Mouse (Mus musculus): ENCODE results near the gene E2f3. TPM values are rescaled to one million over a fixed set of nuclear protein-coding genes. Genes with fewer than 3 reads are reported as not detected.

The E2f3 gene
- polyA plus RNA-seq, 1 experiment from 2014 or later, result 2.6 TPM

GRCm38 (mm10) chr13:29938776-29939175 is 47.1 kb downstream of the E2f3 start:
- no peak for TF ChIP-seq EP300 (IDR thresholded peaks at IDR 0.05; ENCODE audit: low read depth)
- no peak for TF ChIP-seq CTCF (IDR thresholded peaks at IDR 0.05; ENCODE audit: low read depth)
- H3K4me3 ChIP-seq (ENCODE audit: low read depth, low read length), result no peak overlapping the region
- no peak overlapping the region for H3K4me2 ChIP-seq (ENCODE audit: low read depth, low read length)
- DNase-seq, result no peak
- no peaks in the 10 kb centered on the region for H3K9me3 ChIP-seq (ENCODE audit: low read length)
- H3K9ac ChIP-seq (replicated peaks), result no peak overlapping the region
- H3K27me3 ChIP-seq (ENCODE audit: insufficient read depth, low read length), result no peaks in the 10 kb centered on the region
- ATAC-seq, result no peak
- WGBS (ENCODE audit: insufficient replicate concordance), result 82% methylated on average over 6 of the region's 6 CpGs
- H3K36me3 ChIP-seq (replicated peaks; ENCODE audit: insufficient read depth, low read length), result no peaks in the 10 kb centered on the region; the same call in 1 of the 2 replicates
- H3K4me1 ChIP-seq (ENCODE audit: insufficient read depth), result no peaks in the 10 kb centered on the region
- H3K27ac ChIP-seq (ENCODE audit: low read depth), result no peak overlapping the region

GRCm38 (mm10) chr13:29926168-29926567 is 59.7 kb downstream of the E2f3 start:
- no peak for TF ChIP-seq CTCF (IDR thresholded peaks at IDR 0.05; ENCODE audit: low read depth)
- no peak for TF ChIP-seq EP300 (IDR thresholded peaks at IDR 0.05; ENCODE audit: low read depth)
- no peak overlapping the region for H3K9ac ChIP-seq (replicated peaks)
- no peaks in the 10 kb centered on the region for H3K4me1 ChIP-seq (ENCODE audit: insufficient read depth)
- H3K27me3 ChIP-seq (ENCODE audit: insufficient read depth, low read length), result no peaks in the 10 kb centered on the region
- no peaks in the 10 kb centered on the region for H3K9me3 ChIP-seq (ENCODE audit: low read length)
- WGBS (ENCODE audit: insufficient replicate concordance), result 84% methylated on average over 3 of the region's 3 CpGs
- H3K4me2 ChIP-seq (ENCODE audit: low read depth, low read length), result no peak overlapping the region
- no peak overlapping the region for H3K27ac ChIP-seq (ENCODE audit: low read depth)
- ATAC-seq, result no peak
- H3K4me3 ChIP-seq (ENCODE audit: low read depth, low read length), result no peak overlapping the region
- H3K36me3 ChIP-seq (replicated peaks; ENCODE audit: insufficient read depth, low read length), result no peaks in the 10 kb centered on the region
- DNase-seq, result no peak

- DNase-seq, result no peak
- H3K4me3 ChIP-seq (ENCODE audit: low read depth, low read length), result no peak overlapping the region
- WGBS (ENCODE audit: insufficient replicate concordance), result 89% methylated on average over 7 of the region's 7 CpGs
These were observed 66.0 kb downstream of the E2f3 start for GRCm38 (mm10) chr13:29919841-29920240.

GRCm38 (mm10) chr13:29916561-29916960 is 69.3 kb downstream of the E2f3 start:
- ATAC-seq, result no peak
- no peak for TF ChIP-seq CTCF (IDR thresholded peaks at IDR 0.05; ENCODE audit: low read depth)
- no peak for TF ChIP-seq EP300 (IDR thresholded peaks at IDR 0.05; ENCODE audit: low read depth)

More at GRCm38 (mm10) chr13:29919841-29920240, 66.0 kb downstream of the E2f3 start:
- no peak for ATAC-seq
- Histone ChIP-seq H3K9ac (replicated peaks) (no peak overlapping the region), H3K9me3 (ENCODE audit: low read length) (no peaks in the 10 kb centered on the region), H3K27ac (ENCODE audit: low read depth) (no peak overlapping the region), H3K4me1 (ENCODE audit: insufficient read depth) (no peaks in the 10 kb centered on the region), H3K4me2 (ENCODE audit: low read depth, low read length) (no peak overlapping the region), H3K36me3 (replicated peaks; ENCODE audit: insufficient read depth, low read length) (peaks cover 33% of the 10 kb centered on the region), H3K27me3 (ENCODE audit: insufficient read depth, low read length) (no peaks in the 10 kb centered on the region)
- TF ChIP-seq CTCF (IDR thresholded peaks at IDR 0.05; ENCODE audit: low read depth) (no peak), EP300 (IDR thresholded peaks at IDR 0.05; ENCODE audit: low read depth) (no peak)

GRCm38 (mm10) chr13:29913606-29914005 is 72.3 kb downstream of the E2f3 start:
- peaks cover 61% of the 10 kb centered on the region for H3K36me3 ChIP-seq (replicated peaks; ENCODE audit: insufficient read depth, low read length)
- no peaks in the 10 kb centered on the region for H3K9me3 ChIP-seq (ENCODE audit: low read length)
- no peak overlapping the region for H3K4me3 ChIP-seq (ENCODE audit: low read depth, low read length)
- no peak overlapping the region for H3K9ac ChIP-seq (replicated peaks)
- TF ChIP-seq EP300 (IDR thresholded peaks at IDR 0.05; ENCODE audit: low read depth) (no peak), CTCF (IDR thresholded peaks at IDR 0.05; ENCODE audit: low read depth) (no peak)
- H3K4me2 ChIP-seq (ENCODE audit: low read depth, low read length), result no peak overlapping the region
- no peak overlapping the region for H3K27ac ChIP-seq (ENCODE audit: low read depth)
- H3K27me3 ChIP-seq (ENCODE audit: insufficient read depth, low read length), result no peaks in the 10 kb centered on the region
- ATAC-seq, result no peak
- no peaks in the 10 kb centered on the region for H3K4me1 ChIP-seq (ENCODE audit: insufficient read depth)
- WGBS (ENCODE audit: insufficient replicate concordance), result 87% methylated on average over 10 of the region's 10 CpGs
- no peak for DNase-seq

More at GRCm38 (mm10) chr13:29916561-29916960, 69.3 kb downstream of the E2f3 start:
- DNase-seq, result no peak
- no peak overlapping the region for H3K27ac ChIP-seq (ENCODE audit: low read depth)
- WGBS (ENCODE audit: insufficient replicate concordance), result 28% methylated on average over 1 of the region's 1 CpGs
- H3K9ac ChIP-seq (replicated peaks), result no peak overlapping the region
- peaks cover 51% of the 10 kb centered on the region for H3K36me3 ChIP-seq (replicated peaks; ENCODE audit: insufficient read depth, low read length)
- H3K4me3 ChIP-seq (ENCODE audit: low read depth, low read length), result no peak overlapping the region
- no peaks in the 10 kb centered on the region for H3K9me3 ChIP-seq (ENCODE audit: low read length)
- H3K4me2 ChIP-seq (ENCODE audit: low read depth, low read length), result no peak overlapping the region
- H3K27me3 ChIP-seq (ENCODE audit: insufficient read depth, low read length), result no peaks in the 10 kb centered on the region
- H3K4me1 ChIP-seq (ENCODE audit: insufficient read depth), result no peaks in the 10 kb centered on the region

GRCm38 (mm10) chr13:29913061-29913460 is 72.8 kb downstream of the E2f3 start:
- H3K4me1 ChIP-seq (ENCODE audit: insufficient read depth), result no peaks in the 10 kb centered on the region
- H3K9ac ChIP-seq (replicated peaks), result no peak overlapping the region
- WGBS (ENCODE audit: insufficient replicate concordance), result 86% methylated on average over 10 of the region's 10 CpGs
- H3K4me3 ChIP-seq (ENCODE audit: low read depth, low read length), result no peak overlapping the region
- DNase-seq (no peak), ATAC-seq (no peak)
- TF ChIP-seq EP300 (IDR thresholded peaks at IDR 0.05; ENCODE audit: low read depth) (no peak), CTCF (IDR thresholded peaks at IDR 0.05; ENCODE audit: low read depth) (no peak)
- no peaks in the 10 kb centered on the region for H3K9me3 ChIP-seq (ENCODE audit: low read length)
- no peak overlapping the region for H3K27ac ChIP-seq (ENCODE audit: low read depth)
- H3K36me3 ChIP-seq (replicated peaks; ENCODE audit: insufficient read depth, low read length), result peaks cover 61% of the 10 kb centered on the region
- H3K4me2 ChIP-seq (ENCODE audit: low read depth, low read length), result no peak overlapping the region
- H3K27me3 ChIP-seq (ENCODE audit: insufficient read depth, low read length), result no peaks in the 10 kb centered on the region

GRCm38 (mm10) chr13:29912251-29912650 is 73.6 kb downstream of the E2f3 start:
- WGBS (ENCODE audit: insufficient replicate concordance), result 93% methylated on average over 8 of the region's 8 CpGs
- H3K9me3 ChIP-seq (ENCODE audit: low read length), result no peaks in the 10 kb centered on the region
- no peak overlapping the region for H3K4me2 ChIP-seq (ENCODE audit: low read depth, low read length)
- DNase-seq (no peak), ATAC-seq (no peak)
- peaks cover 57% of the 10 kb centered on the region for H3K36me3 ChIP-seq (replicated peaks; ENCODE audit: insufficient read depth, low read length)
- no peak overlapping the region for H3K9ac ChIP-seq (replicated peaks)
- H3K27me3 ChIP-seq (ENCODE audit: insufficient read depth, low read length), result no peaks in the 10 kb centered on the region
- H3K4me3 ChIP-seq (ENCODE audit: low read depth, low read length), result no peak overlapping the region
- H3K4me1 ChIP-seq (ENCODE audit: insufficient read depth), result no peaks in the 10 kb centered on the region
- no peak overlapping the region for H3K27ac ChIP-seq (ENCODE audit: low read depth)
- TF ChIP-seq EP300 (IDR thresholded peaks at IDR 0.05; ENCODE audit: low read depth) (no peak), CTCF (IDR thresholded peaks at IDR 0.05; ENCODE audit: low read depth) (no peak)
